Mouse (Mus musculus): ENCODE measurements around the gene Zfp979.
A peak's percentile ranks its signal among the peaks of the same experiment; 100 is the strongest.
"Not testable (repeated sequence)": the region's sequence is repeated elsewhere in the genome, so short reads cannot be mapped to it uniquely, and the experiment has no call there.

The Zfp979 gene

DNA sequence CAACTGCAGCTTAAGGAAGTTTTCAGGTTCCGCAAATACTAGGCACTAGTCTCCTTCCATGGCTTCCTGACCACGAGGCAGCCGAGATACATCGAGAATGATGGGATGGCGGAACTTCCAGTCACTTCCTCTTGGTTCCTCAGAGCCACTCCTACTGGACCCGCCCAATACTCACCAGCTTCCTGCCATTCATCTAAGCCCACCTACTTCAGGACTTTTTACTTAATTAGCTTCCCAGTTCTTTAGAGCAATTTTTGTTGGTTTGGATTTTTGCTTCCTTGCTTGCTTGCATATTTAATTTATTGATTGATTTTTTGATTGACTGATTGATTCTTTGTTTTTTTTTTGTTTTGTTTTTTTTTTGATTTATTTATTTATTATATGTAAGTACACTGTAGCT lies at the start of gene Zfp979:
Gene Zfp979 (minus strand): TSS at position 101 of the 400 bp plus-strand sequence.
- not testable (repeated sequence) for DNase-seq

DNA sequence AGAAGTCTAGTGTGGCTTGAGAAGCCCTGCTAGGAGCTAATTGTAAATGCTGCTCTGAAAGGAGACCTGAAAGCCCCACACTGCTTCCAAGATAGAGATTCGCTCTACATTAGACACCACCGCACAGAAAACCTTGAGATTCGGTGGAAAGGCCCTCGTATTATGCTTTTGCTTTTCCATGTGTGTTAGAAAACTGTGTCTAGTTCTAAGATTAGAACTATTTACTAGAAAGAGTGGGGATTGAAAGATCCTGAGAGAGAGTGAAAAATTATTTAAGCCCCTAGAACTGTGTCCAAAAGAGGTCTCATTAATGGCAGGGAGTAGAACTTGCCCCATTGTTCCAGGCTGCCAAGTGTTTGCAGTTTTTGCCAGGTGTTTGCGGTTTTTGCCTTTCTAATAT lies 12.9 kb upstream of the Zfp979 start:
- DNase-seq: not testable (repeated sequence)

DNA sequence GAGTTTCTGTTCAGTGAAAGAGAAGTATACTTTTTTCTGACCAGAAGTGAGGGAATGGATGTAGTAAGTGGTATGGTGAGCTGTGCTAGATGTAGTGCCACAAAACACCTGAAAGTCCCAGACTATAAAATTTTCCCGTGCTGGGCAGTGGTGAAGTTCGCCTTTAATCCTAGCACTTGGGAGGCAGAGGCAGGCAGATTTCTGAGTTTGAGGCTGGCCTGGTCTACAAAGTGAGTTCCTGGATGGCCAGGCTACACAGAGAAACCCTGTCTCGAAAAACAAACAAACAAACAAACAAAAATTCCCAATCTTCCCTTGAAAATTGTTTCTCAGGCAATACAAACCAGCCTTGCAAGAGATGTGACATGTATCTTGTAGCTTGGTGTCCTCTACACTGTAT lies 5.1 kb upstream of the Zfp979 start:
- not testable (repeated sequence) for DNase-seq

DNA sequence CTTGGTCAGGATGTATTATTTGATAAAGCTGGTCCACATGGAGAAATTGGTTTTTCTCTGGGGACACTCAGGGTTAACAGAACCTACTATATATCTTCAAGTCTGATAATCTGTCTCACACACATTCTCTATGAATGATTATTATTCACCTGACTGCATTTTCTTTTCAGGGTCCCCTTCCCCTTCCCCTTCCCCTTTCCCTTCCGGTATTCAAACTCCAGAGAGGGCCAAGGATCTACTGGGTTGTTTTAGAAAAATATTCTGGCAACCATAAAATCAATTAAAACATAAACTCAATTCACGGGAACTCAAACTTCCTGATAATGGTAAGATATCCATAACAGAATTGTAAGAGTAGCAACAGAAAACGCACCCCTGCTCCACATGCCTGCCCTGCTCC lies 381 bp downstream of the Zfp979 start:
- not testable (repeated sequence) for DNase-seq

DNA sequence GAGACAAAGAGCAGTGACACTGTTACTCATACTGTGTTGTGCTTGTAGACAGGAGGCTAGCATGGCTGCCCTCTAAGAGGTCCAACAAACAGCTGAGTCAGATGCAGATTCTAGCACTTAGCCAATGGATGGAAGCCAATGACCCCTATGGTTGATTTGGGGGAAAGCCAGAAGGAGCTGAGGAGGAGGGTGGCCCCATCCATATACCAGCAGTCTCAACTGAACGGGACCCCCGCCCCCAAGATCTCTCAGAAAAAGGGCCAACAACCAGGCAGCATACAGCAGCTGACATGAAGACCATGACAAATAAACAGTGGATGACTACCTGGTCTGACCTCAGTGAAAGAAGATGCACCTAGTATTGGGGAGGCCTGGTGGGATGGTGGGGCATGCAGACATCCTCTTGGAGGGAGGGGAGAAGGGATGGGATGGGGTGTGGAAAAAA lies 8.5 kb downstream of the Zfp979 start:
- DNase-seq: not testable (repeated sequence)

DNA sequence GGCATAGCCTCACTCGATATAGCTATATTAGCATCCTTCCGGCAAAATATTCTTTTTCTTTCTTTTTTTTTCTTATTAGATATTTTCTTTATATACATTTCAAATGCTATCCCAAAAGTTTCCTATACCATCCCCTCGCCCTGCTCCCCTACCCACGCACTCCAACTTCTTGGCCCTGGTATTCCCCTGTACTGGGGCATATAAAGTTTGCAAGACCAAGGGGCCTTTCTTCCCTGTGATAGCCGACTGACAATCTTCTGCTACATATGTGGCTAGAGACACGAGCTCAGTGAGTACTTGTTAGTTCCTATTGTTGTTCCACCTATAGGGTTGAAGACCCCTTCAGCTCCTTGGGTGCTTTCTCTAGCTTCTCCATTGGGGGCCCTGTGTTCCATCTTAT lies 35.8 kb downstream of the Zfp979 start:
- not testable (repeated sequence) for DNase-seq

DNA sequence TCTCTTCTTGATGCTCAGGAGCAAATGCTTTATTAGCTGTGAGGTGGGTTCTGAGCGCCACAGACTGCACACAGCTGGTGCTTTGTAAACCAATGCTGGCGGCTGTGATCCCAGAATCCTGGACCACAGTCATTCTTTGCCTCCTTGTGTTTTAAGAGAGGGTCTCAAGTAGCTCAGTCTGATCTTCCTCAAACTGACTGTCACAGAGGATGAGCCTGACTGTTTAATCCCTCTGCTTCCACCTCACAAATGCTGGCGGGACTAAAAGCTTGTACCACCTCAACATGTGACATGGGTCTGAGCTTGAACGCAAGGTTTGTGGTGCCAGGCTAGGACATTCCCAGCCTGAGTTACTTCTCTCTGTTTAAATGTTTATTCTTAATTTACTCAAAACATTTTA lies 36.8 kb downstream of the Zfp979 start:
- peak in 1 of 2 experiments; percentile 22 for DNase-seq

DNA sequence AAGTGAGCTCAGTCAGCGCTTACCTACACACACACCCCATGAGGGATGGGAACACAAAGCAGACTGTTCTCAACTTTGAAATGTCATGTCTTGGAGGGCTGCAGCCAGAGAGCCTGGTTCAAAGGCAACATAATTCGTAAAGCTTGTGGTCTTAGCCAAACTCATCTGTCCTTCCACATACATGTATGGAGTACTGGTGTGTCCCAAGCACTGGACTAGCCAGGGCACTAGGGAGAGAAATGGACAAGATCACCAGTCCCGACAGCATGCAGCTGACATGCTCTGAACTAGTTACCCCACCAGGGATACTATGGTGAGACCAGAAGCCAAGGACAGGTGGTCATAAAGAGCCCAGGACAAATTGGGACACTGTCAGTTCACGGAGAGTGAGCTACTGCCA lies 38.5 kb downstream of the Zfp979 start:
- peak in 1 of 2 experiments; percentile 25 for DNase-seq

DNA sequence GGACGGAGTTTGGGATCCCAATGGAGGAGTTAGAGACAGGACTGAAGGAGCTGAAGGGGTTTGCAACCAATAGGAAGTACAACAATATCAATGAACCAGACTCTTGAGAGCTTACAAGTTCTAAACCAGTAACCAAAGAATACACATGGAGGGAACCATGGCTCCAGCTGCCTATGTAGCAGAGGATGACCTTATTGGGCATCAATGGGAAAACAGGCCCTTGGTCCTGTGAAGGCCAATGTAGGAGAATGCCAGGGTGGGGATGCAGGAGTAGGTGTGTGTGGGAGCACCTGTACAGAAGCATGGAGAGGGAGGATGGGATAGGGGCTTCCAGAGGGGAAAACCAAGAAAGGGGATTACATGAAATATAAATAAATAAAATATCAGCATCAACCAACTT lies 40.4 kb downstream of the Zfp979 start:
- DNase-seq: peak in 1 of 2 experiments; percentile 15

DNA sequence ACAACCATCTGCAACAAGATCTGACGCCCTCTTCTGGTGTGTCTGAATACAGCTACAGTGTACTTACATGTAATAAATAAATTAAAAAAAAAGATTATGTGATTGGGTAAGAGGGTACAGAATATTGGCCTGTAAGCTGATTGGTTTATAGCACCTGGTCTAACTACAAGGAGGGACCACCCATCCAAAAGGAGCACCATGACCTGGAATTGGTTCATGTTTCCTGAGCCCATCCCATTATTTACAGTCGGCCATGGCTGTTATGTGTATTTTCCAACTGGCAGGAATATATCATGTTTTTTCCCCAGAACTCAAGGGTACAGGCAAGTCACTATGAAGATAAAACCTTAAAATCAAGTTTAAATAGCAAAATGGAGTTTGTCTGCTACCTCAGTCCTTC lies 43.5 kb downstream of the Zfp979 start:
- DNase-seq: no peak

DNA sequence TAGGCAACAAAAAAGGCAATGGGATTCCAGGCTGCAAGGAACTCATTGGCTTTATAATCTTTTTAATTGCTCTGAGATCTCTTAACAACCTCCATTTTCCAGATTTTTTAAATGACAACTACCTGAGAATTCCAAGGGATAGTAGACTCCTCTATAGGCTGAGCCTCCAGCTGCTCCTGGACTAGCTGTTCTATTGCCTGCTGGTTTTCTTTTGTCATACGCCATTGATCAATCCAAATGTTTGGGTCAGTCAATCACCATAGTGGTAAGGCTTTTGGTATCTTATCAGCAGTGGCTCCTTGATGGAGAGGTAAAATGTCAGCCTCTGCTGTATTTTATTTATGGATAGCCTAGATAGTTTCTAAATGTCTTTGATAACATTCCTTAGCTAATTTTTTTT lies 44.6 kb downstream of the Zfp979 start:
- no peak for DNase-seq

DNA sequence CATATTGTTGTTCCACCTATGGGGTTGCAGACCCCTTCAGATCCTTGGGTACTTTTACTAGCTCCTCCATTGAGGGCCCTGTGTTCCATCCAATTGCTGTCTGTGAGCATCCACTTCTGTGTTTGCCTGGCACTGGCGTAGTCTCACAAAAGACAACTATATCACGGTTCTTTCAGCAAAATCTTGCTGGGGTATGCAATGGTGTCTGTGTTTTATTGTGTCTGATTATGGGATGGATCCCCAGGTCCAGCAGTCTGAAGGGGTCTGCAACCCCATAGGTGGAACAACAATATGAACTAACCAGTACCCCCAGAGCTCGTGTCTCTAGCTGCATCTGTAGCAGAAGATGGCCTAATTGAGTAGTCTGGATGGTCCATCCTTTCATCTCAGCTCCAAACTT lies 47.7 kb downstream of the Zfp979 start:
- DNase-seq: not testable (repeated sequence)

DNA sequence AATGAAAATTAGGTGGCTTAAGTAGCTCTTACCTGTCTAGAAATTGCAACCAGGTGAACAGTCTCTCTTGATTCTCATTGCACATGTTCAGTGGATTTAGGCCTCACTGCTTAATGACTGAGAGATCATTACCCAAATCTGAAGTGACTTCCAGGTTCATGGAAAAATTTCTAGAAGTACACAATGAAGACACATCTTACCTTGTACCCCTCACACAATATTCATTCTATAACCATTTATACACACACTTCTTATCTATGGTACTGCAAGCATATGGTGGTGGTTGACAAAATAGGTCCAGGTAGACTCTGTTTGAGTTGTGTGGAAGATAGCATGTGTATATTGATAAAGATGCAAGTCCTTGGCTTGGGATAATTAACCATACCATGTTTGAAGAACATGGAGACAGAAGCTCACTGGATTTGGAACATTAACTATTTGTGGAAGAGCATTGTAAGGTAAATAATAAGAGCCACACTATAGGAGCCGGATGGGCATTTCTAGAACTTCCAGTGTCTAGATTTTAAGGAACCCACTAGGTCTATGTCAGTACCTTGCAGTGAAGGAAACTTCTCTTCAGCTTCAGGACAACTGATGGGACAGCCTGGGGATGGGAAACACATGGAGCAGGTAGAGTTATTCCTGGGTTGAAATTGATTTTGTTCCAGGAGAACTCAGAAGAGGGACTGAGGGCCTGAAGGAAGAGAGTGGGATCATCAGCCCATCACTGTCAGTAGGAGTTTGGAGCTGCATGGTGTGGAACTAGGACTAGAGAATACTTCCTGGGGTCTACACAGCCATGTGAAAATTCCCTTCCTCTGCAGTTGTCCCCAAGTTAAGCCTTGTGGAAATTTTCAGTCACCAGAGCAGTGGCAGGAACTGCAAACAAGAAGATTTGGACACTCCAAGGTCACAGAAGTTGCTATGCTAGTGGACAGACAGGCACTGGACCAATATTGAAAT lies 55.5 kb downstream of the Zfp979 start:
- no peak for DNase-seq

DNA sequence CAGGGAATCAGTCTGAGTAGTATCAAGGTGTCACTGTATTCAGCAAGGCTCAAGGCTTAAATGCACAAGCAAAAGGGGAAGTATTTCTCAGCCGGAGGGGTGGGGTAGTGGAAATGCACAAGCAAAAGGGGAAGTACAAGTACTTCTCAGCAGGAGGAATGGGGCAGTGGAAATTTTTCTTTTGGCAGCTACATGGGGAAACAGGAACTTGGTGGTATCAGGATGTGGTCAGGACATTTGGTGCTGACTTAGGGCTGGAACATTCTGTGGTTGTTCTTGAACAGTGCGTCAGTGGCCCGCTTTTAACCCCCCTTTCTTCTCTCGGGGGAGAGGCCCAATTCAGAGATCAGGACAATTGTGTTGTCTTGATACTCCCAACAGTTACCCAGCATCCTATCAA lies 62.9 kb downstream of the Zfp979 start:
- DNase-seq: not testable (repeated sequence)

DNA sequence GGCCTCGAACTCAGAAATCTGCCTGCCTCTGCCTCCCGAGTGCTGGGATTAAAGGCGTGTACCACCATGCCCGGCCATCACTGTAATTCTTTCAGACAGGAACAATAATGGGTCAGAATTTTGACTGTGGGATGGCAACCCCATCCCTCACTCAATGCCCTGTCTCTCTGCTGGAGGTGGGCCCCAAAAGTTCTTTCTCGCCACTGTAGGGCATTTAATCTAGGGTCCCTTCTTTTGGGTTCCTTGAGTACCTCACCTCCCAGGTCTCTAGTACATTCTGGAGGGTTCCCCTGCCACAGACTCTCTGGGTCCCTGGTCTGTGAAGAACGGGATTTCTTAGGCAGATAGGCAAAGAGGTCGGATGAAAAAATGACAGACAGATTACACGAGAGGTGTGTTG lies 71.2 kb downstream of the Zfp979 start:
- not testable (repeated sequence) for DNase-seq

DNA sequence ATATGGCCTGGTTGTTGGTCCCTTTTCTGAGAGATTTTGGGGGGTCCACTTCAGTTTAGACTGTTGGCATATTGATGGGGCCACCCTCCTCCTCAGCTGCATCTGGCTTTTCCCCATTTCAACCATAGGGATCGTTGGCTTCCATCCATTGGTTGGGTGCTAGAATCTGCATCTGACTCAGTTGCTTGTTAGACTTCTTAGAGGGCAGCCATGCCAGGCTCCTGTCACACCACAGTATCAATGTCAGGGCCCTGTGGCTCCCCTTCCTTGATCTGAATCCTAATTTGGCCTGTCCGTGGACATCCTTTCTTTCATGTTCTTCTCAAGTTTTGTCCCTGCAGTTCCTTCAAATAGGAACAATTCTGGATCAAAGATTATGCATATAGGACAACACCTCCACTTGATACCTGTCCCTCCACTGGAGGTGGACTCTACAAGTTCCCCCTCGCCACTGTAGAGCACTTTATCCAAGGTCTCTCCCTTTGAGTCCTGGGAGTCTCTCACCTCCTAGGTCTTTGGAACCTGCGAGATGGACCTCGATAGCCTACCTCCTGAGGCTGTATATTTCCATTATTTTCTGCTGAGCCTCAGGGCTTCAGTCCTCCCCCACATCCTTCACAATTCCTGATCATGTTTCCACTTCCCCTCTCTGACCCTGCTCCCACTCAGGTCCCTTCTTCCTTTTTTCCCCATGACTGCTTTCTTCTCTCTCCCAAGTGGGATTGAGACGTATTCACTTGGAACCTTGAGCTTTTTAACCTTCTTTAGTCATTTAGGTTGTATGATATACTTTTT lies 76.7 kb downstream of the Zfp979 start:
- no peak for DNase-seq

Data from lung, postnatal 4 days (tissue).